Mouse (Mus musculus) stomach, postnatal 0 days (tissue): Measurements from ENCODE around the gene Megf8.
A peak's percentile ranks its signal among the peaks of the same experiment; 100 is the strongest.

ENCODE experiments used
- CTCF ChIP-seq: IDR thresholded peaks from 2 replicates; pipeline ENCODE4 v1.5.1; 2016; ENCODE audit warnings: antibody characterized with exemption, low read depth, mild to moderate bottlenecking, moderate library complexity
- EP300 ChIP-seq: optimal IDR thresholded peaks from 2 replicates; pipeline ENCODE3; 2016; ENCODE audit warnings: antibody characterized with exemption

- peak; percentile 9; the same call in 1 of the 2 replicates for TF ChIP-seq CTCF
- no peak for TF ChIP-seq EP300
These were observed 10.9 kb upstream of the Megf8 start, which contains the start of gene Tmem145 for GRCm38 (mm10) chr7:25305956-25306613.
